Mouse (Mus musculus) bone marrow, adult 2 months (tissue): Measurements from ENCODE around the gene Tmem203.

Experiments
- CTCF ChIP-seq: fragments of 200-500 bp; IDR thresholded peaks from 2 replicates; pipeline ENCODE4 v1.5.1; 2011; ENCODE audit warnings: low read length, control low read depth; ENCODE audit not compliant: control insufficient read depth, insufficient read depth
- POLR2A ChIP-seq: fragments of 200-500 bp; IDR thresholded peaks from 2 replicates; pipeline ENCODE4 v1.6.1; 2011; ENCODE audit warnings: low read depth, mild to moderate bottlenecking, control low read depth, low read length, borderline replicate concordance; ENCODE audit not compliant: control insufficient read depth

DNA sequence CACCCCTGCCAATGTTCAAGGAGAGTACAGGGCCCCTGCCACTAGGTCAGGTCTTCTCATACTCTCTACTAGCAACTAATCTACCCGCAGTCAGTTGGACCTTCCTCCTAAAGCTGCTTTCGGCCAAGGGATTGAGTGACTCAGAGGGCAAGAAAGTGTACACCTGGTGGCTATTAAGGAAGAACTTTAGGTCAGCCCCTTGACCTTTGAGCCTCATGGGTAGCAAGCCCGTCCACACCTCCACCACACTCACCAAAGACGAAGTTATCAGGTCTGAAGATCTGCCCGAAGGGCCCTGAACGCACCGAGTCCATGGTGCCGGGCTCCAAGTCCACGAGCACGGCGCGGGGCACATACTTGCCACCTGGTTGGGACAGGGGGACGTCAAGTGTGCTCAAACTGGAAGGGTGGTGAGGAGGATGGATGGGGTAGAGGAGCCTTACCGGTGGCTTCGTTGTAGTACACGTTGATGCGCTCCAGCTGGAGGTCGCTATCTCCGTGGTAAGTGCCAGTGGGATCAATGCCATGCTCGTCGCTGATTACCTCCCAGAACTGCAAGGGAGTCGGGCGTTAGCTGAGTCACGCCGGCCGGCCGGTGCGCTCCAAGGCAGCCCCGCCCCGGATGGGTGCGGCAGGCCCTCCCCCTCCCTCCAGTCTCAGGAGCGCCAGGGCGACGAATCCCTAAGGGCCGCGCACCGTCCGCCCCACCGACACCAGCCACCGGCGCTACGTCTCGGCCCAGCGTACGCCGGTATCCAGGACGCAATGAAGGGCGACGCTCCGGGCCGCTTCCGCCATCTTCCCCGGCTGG is 31.4 kb upstream of the Tmem203 start:
- TF ChIP-seq CTCF: peak; percentile 13; the same call in 1 of the 2 replicates
- TF ChIP-seq POLR2A: no peak
